Mouse (Mus musculus): ENCODE data around the gene Usp46. TPM values are rescaled to one million over a fixed set of nuclear protein-coding genes. Genes with fewer than 3 reads are reported as not detected.
A peak's percentile ranks its signal among the peaks of the same experiment; 100 is the strongest.

Gene Usp46
- polyA plus RNA-seq, 1 experiment from 2014 or later: 31.0 TPM

- WGBS: 82% methylated on average over 4 of the region's 4 CpGs
- Histone ChIP-seq H3K27ac (no peak overlapping the region), H3K27me3 (ENCODE audit: insufficient read depth, poor library complexity, severe bottlenecking) (no peaks in the 10 kb centered on the region), H3K9me3 (no peaks in the 10 kb centered on the region), H3K4me1 (peaks cover 26% of the 10 kb centered on the region), H3K4me3 (no peak overlapping the region), H3K36me3 (peaks cover 13% of the 10 kb centered on the region)
- DNase-seq (ENCODE audit: low spot score): no peak
Observed at GRCm38 (mm10) chr5:74040541-74040940, 27.7 kb downstream of the Usp46 start.

- Histone ChIP-seq H3K4me3 (no peak overlapping the region), H3K4me1 (0 out of 2 replicates have a peak, but pooled peaks cover 10% of the 10 kb centered on the region), H3K27me3 (ENCODE audit: insufficient read depth, poor library complexity, severe bottlenecking) (no peaks in the 10 kb centered on the region), H3K9me3 (no peaks in the 10 kb centered on the region), H3K36me3 (peaks cover 33% of the 10 kb centered on the region), H3K27ac (no peak overlapping the region)
- DNase-seq (ENCODE audit: low spot score): no peak
- 81% methylated on average over 2 of the region's 2 CpGs for WGBS
Observed at GRCm38 (mm10) chr5:74035454-74035853, 32.8 kb downstream of the Usp46 start.

GRCm38 (mm10) chr5:74034177-74034576 lies 34.1 kb downstream of the Usp46 start:
- H3K4me1 ChIP-seq: peaks cover 14% of the 10 kb centered on the region
- H3K27me3 ChIP-seq (ENCODE audit: insufficient read depth, poor library complexity, severe bottlenecking): no peaks in the 10 kb centered on the region
- WGBS: 81% methylated on average over 4 of the region's 4 CpGs
- no peak for DNase-seq (ENCODE audit: low spot score)
- no peaks in the 10 kb centered on the region for H3K9me3 ChIP-seq
- H3K4me3 ChIP-seq: no peak overlapping the region
- peaks cover 39% of the 10 kb centered on the region for H3K36me3 ChIP-seq
- no peak overlapping the region for H3K27ac ChIP-seq

DNA sequence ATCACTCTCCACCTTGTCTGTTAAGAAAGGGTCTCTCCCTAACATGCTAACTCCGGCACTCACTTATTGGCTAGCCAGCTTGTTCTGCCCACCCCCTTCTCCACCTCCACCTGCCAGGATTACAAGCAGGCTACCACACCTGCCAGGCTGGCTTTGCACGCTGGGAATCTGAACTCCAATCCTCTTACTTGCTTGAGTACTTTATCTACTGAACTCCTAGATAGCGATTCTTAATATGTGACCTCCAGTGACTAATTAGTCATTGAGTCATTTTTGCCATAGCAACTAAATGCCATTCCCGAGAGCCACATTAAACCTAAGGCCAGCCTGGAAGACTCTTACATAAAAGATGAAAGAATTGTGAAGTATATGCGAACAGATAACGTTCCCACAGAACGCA lies 38.4 kb downstream of the Usp46 start:
- WGBS: 71% methylated on average over 7 of the region's 7 CpGs
- no peak for DNase-seq (ENCODE audit: low spot score)
- no peak overlapping the region for H3K27ac ChIP-seq
- no peak overlapping the region for H3K4me3 ChIP-seq
- H3K27me3 ChIP-seq (ENCODE audit: insufficient read depth, poor library complexity, severe bottlenecking): no peaks in the 10 kb centered on the region
- H3K9me3 ChIP-seq: no peaks in the 10 kb centered on the region
- peaks cover 44% of the 10 kb centered on the region for H3K36me3 ChIP-seq
- H3K4me1 ChIP-seq: peaks cover 10% of the 10 kb centered on the region

- H3K27ac ChIP-seq: no peak overlapping the region
- H3K4me3 ChIP-seq: no peak overlapping the region
- H3K9me3 ChIP-seq: no peaks in the 10 kb centered on the region
- no peak for DNase-seq (ENCODE audit: low spot score)
- peaks cover 10% of the 10 kb centered on the region for H3K4me1 ChIP-seq
- WGBS: 93% methylated on average over 25 of the region's 25 CpGs
- no peaks in the 10 kb centered on the region for H3K27me3 ChIP-seq (ENCODE audit: insufficient read depth, poor library complexity, severe bottlenecking)
- peaks cover 44% of the 10 kb centered on the region for H3K36me3 ChIP-seq
Observed at GRCm38 (mm10) chr5:74028691-74029479, 39.3 kb downstream of the Usp46 start.

GRCm38 (mm10) chr5:74028221-74028620 lies 40.0 kb downstream of the Usp46 start:
- 82% methylated on average over 2 of the region's 2 CpGs for WGBS
- no peak overlapping the region for H3K27ac ChIP-seq
- no peaks in the 10 kb centered on the region for H3K9me3 ChIP-seq

GRCm38 (mm10) chr5:74020506-74020905 lies 47.7 kb downstream of the Usp46 start:
- DNase-seq (ENCODE audit: low spot score): no peak
- Histone ChIP-seq H3K4me3 (no peak overlapping the region), H3K9me3 (no peaks in the 10 kb centered on the region), H3K4me1 (0 out of 2 replicates have a peak, but pooled peaks cover 3% of the 10 kb centered on the region), H3K27ac (no peak overlapping the region), H3K27me3 (ENCODE audit: insufficient read depth, poor library complexity, severe bottlenecking) (no peaks in the 10 kb centered on the region), H3K36me3 (peaks cover 45% of the 10 kb centered on the region)
- 86% methylated on average over 4 of the region's 4 CpGs for WGBS

More at GRCm38 (mm10) chr5:74028221-74028620, 40.0 kb downstream of the Usp46 start:
- no peaks in the 10 kb centered on the region for H3K27me3 ChIP-seq (ENCODE audit: insufficient read depth, poor library complexity, severe bottlenecking)
- H3K36me3 ChIP-seq: peaks cover 44% of the 10 kb centered on the region
- peaks cover 10% of the 10 kb centered on the region for H3K4me1 ChIP-seq
- DNase-seq (ENCODE audit: low spot score): no peak
- no peak overlapping the region for H3K4me3 ChIP-seq

- Histone ChIP-seq H3K27me3 (ENCODE audit: insufficient read depth, poor library complexity, severe bottlenecking) (no peaks in the 10 kb centered on the region), H3K4me3 (no peak overlapping the region), H3K9me3 (no peaks in the 10 kb centered on the region), H3K36me3 (peaks cover 59% of the 10 kb centered on the region), H3K27ac (no peak overlapping the region), H3K4me1 (0 out of 2 replicates have a peak, but pooled peaks cover 3% of the 10 kb centered on the region)
- no peak for DNase-seq (ENCODE audit: low spot score)
- 90% methylated on average over 8 of the region's 8 CpGs for WGBS
Observed at GRCm38 (mm10) chr5:74018870-74019565, 49.2 kb downstream of the Usp46 start.

DNA sequence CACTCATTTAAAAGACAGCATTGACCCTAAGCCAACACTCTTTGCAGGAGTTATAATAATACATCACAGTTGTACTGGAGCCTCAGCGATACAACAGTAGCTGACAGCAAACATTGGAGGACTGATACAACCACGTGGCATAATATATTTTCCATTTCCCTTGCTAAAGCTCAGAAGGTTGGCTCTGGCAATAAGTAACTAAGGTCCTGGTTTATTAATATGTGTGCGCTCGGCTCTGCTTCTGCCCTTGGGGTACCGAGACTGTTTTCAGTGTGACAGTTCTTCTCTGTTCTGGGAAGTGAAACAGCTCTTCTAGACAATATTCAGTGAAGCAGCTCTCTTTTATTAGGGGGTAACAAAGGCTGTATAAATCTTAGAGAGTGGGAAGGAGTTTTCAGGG lies 50.7 kb downstream of the Usp46 start:
- 94% methylated on average over 5 of the region's 5 CpGs for WGBS
- H3K27ac ChIP-seq: no peak overlapping the region
- H3K36me3 ChIP-seq: peaks cover 59% of the 10 kb centered on the region
- H3K27me3 ChIP-seq (ENCODE audit: insufficient read depth, poor library complexity, severe bottlenecking): no peaks in the 10 kb centered on the region
- no peaks in the 10 kb centered on the region for H3K9me3 ChIP-seq
- no peak overlapping the region for H3K4me3 ChIP-seq
- DNase-seq (ENCODE audit: low spot score): no peak
- H3K4me1 ChIP-seq: 0 out of 2 replicates have a peak, but pooled peaks cover 3% of the 10 kb centered on the region

- Histone ChIP-seq H3K4me3 (no peak overlapping the region), H3K27me3 (ENCODE audit: insufficient read depth, poor library complexity, severe bottlenecking) (no peaks in the 10 kb centered on the region), H3K4me1 (peaks cover 14% of the 10 kb centered on the region), H3K27ac (no peak overlapping the region), H3K36me3 (peaks cover 51% of the 10 kb centered on the region), H3K9me3 (no peaks in the 10 kb centered on the region)
- DNase-seq (ENCODE audit: low spot score): no peak
- 95% methylated on average over 10 of the region's 10 CpGs for WGBS
Observed at GRCm38 (mm10) chr5:74011629-74012028, 56.6 kb downstream of the Usp46 start.

GRCm38 (mm10) chr5:74007492-74008070 lies 60.6 kb downstream of the Usp46 start:
- H3K36me3 ChIP-seq: peaks cover 56% of the 10 kb centered on the region
- H3K27ac ChIP-seq: peak overlapping the region; percentile 69

DNA sequence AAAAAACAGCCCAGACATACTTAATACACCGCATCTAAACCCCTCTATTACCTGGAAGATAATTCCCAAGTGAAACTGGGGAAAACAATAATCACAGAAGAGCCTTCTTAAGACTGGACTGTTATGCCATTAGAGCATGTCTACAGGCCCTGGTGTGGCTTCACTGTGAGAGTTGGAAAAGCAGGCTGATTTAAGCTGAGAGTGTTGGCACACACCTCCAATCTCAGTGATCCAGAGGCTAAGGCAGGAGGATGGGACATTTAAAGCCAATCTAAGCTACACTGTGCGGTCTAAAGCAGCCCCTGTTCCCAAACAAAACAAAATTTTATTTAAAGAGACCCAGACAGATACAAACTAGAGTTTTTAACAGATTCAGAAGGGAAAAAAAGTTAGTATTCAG lies 62.3 kb downstream of the Usp46 start:
- H3K36me3 ChIP-seq: peaks cover 60% of the 10 kb centered on the region
- H3K27ac ChIP-seq: no peak overlapping the region
- WGBS: 98% methylated on average over 2 of the region's 2 CpGs
- DNase-seq (ENCODE audit: low spot score): no peak
- no peaks in the 10 kb centered on the region for H3K27me3 ChIP-seq (ENCODE audit: insufficient read depth, poor library complexity, severe bottlenecking)
- H3K4me1 ChIP-seq: peaks cover 21% of the 10 kb centered on the region
- no peak overlapping the region for H3K4me3 ChIP-seq
- H3K9me3 ChIP-seq: no peaks in the 10 kb centered on the region

More at GRCm38 (mm10) chr5:74007492-74008070, 60.6 kb downstream of the Usp46 start:
- no peaks in the 10 kb centered on the region for H3K9me3 ChIP-seq
- H3K27me3 ChIP-seq (ENCODE audit: insufficient read depth, poor library complexity, severe bottlenecking): no peaks in the 10 kb centered on the region
- 22% methylated on average over 3 of the region's 3 CpGs for WGBS
- no peak overlapping the region for H3K4me3 ChIP-seq
- no peak for DNase-seq (ENCODE audit: low spot score)
- peaks cover 14% of the 10 kb centered on the region for H3K4me1 ChIP-seq

GRCm38 (mm10) chr5:74001743-74002142 lies 66.5 kb downstream of the Usp46 start:
- no peak overlapping the region for H3K27ac ChIP-seq
- peaks cover 66% of the 10 kb centered on the region for H3K36me3 ChIP-seq
- no peak overlapping the region for H3K4me3 ChIP-seq
- WGBS: 70% methylated on average over 9 of the region's 9 CpGs
- H3K9me3 ChIP-seq: no peaks in the 10 kb centered on the region
- H3K4me1 ChIP-seq: peaks cover 14% of the 10 kb centered on the region
- no peak for DNase-seq (ENCODE audit: low spot score)
- H3K27me3 ChIP-seq (ENCODE audit: insufficient read depth, poor library complexity, severe bottlenecking): no peaks in the 10 kb centered on the region
